Mouse (Mus musculus): Measurements from ENCODE around the gene Tmem183a. TPM values are rescaled to one million over a fixed set of nuclear protein-coding genes. Genes with fewer than 3 reads are reported as not detected.

Gene Tmem183a
- polyA plus RNA-seq, 1 experiment from 2014 or later = 78.0 TPM

- H3K9ac ChIP-seq (ENCODE audit: low read depth, low read length) = no peak overlapping the region
- no peak overlapping the region for H3K4me3 ChIP-seq (ENCODE audit: low read depth, low read length)
- no peaks in the 10 kb centered on the region for H3K27me3 ChIP-seq (replicated peaks; ENCODE audit: control insufficient read depth, insufficient read depth, low read length)
- DNase-seq (ENCODE audit: low spot score) (peak; percentile 81), ATAC-seq (ENCODE audit: low read depth) (peak; percentile 82)
- H3K36me3 ChIP-seq (ENCODE audit: control insufficient read depth, insufficient read depth, low read length) = peaks cover 11% of the 10 kb centered on the region; the same call in 1 of the 2 replicates
- no peaks in the 10 kb centered on the region for H3K9me3 ChIP-seq (ENCODE audit: control insufficient read depth, low read length)
- H3K4me2 ChIP-seq (ENCODE audit: low read depth, low read length) = no peak overlapping the region
- WGBS = 36% methylated on average over 10 of the region's 14 CpGs
- no peaks in the 10 kb centered on the region for H3K4me1 ChIP-seq (ENCODE audit: control insufficient read depth, insufficient read depth, low read length)
- no peak overlapping the region for H3K27ac ChIP-seq (replicated peaks; ENCODE audit: low read depth, low read length)
These were observed 41.0 kb downstream of the Tmem183a start for GRCm38 (mm10) chr1:134320691-134321301.

GRCm38 (mm10) chr1:134318261-134318660, 43.5 kb downstream of the Tmem183a start:
- Histone ChIP-seq H3K36me3 (ENCODE audit: control insufficient read depth, insufficient read depth, low read length) (peaks cover 11% of the 10 kb centered on the region; the same call in 1 of the 2 replicates), H3K27me3 (replicated peaks; ENCODE audit: control insufficient read depth, insufficient read depth, low read length) (no peaks in the 10 kb centered on the region), H3K4me2 (ENCODE audit: low read depth, low read length) (no peak overlapping the region), H3K9me3 (ENCODE audit: control insufficient read depth, low read length) (no peaks in the 10 kb centered on the region), H3K4me1 (ENCODE audit: control insufficient read depth, insufficient read depth, low read length) (no peaks in the 10 kb centered on the region), H3K4me3 (ENCODE audit: low read depth, low read length) (no peak overlapping the region), H3K9ac (ENCODE audit: low read depth, low read length) (no peak overlapping the region), H3K27ac (replicated peaks; ENCODE audit: low read depth, low read length) (no peak overlapping the region)
- DNase-seq (ENCODE audit: low spot score) (no peak), ATAC-seq (ENCODE audit: low read depth) (no peak)
- WGBS = 79% methylated on average over 5 of the region's 5 CpGs

GRCm38 (mm10) chr1:134316361-134316760, 45.4 kb downstream of the Tmem183a start:
- Histone ChIP-seq H3K27ac (replicated peaks; ENCODE audit: low read depth, low read length) (no peak overlapping the region), H3K9me3 (ENCODE audit: control insufficient read depth, low read length) (no peaks in the 10 kb centered on the region), H3K36me3 (ENCODE audit: control insufficient read depth, insufficient read depth, low read length) (peaks cover 15% of the 10 kb centered on the region; the same call in 1 of the 2 replicates), H3K4me1 (ENCODE audit: control insufficient read depth, insufficient read depth, low read length) (no peaks in the 10 kb centered on the region), H3K4me3 (ENCODE audit: low read depth, low read length) (no peak overlapping the region), H3K27me3 (replicated peaks; ENCODE audit: control insufficient read depth, insufficient read depth, low read length) (no peaks in the 10 kb centered on the region), H3K9ac (ENCODE audit: low read depth, low read length) (no peak overlapping the region), H3K4me2 (ENCODE audit: low read depth, low read length) (no peak overlapping the region)
- ATAC-seq (ENCODE audit: low read depth) = no peak
- no peak for DNase-seq (ENCODE audit: low spot score)
- WGBS = 83% methylated on average over 9 of the region's 9 CpGs

DNA sequence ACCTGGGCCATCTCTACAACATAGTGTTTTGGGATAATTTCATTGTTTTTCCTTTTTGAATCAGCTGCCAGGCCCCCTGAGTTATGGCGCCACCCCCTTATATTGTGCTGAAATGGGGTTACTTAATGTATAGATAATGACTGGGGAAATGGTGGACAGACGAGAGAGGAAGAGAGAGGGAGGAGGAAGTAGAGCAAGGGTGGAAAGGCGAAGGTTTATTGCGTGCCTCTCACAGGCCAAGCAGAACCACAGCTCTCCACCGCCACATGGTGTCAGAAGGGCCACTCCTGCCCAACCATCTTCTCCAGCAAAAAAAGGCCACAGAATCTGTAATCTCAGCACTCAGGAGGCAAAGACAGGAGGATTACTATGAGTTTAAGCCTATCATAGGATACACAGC, 46.6 kb downstream of the Tmem183a start:
- no peak overlapping the region for H3K4me3 ChIP-seq (ENCODE audit: low read depth, low read length)
- no peaks in the 10 kb centered on the region for H3K9me3 ChIP-seq (ENCODE audit: control insufficient read depth, low read length)
- no peaks in the 10 kb centered on the region for H3K4me1 ChIP-seq (ENCODE audit: control insufficient read depth, insufficient read depth, low read length)
- no peaks in the 10 kb centered on the region for H3K27me3 ChIP-seq (replicated peaks; ENCODE audit: control insufficient read depth, insufficient read depth, low read length)
- DNase-seq (ENCODE audit: low spot score) (no peak), ATAC-seq (ENCODE audit: low read depth) (no peak)
- H3K4me2 ChIP-seq (ENCODE audit: low read depth, low read length) = no peak overlapping the region
- WGBS = 80% methylated on average over 5 of the region's 5 CpGs
- no peak overlapping the region for H3K9ac ChIP-seq (ENCODE audit: low read depth, low read length)
- H3K36me3 ChIP-seq (ENCODE audit: control insufficient read depth, insufficient read depth, low read length) = peaks cover 15% of the 10 kb centered on the region; the same call in 1 of the 2 replicates
- no peak overlapping the region for H3K27ac ChIP-seq (replicated peaks; ENCODE audit: low read depth, low read length)

DNA sequence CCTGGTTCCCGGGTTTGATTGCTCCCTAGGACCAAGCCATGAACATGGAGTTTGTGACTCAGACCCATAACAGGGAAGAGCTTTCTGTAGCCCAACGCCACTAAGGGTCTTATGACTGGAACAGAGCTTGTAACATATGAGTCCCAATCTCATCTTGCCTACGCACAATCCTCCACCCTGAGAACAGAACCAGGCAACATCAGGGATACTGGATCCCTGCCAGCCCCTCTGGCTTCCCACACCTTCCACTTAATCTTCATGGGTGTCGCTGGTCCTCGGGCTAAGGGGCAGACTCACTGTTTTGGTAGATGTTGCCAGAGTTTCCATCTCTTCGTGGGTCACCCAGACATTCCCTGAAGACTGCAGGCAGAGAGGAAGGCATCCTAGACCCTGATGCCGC, 50.0 kb downstream of the Tmem183a start:
- Histone ChIP-seq H3K9ac (ENCODE audit: low read depth, low read length) (no peak overlapping the region), H3K9me3 (ENCODE audit: control insufficient read depth, low read length) (no peaks in the 10 kb centered on the region), H3K4me2 (ENCODE audit: low read depth, low read length) (no peak overlapping the region), H3K4me3 (ENCODE audit: low read depth, low read length) (no peak overlapping the region), H3K27me3 (replicated peaks; ENCODE audit: control insufficient read depth, insufficient read depth, low read length) (no peaks in the 10 kb centered on the region), H3K27ac (replicated peaks; ENCODE audit: low read depth, low read length) (no peak overlapping the region), H3K4me1 (ENCODE audit: control insufficient read depth, insufficient read depth, low read length) (no peaks in the 10 kb centered on the region), H3K36me3 (ENCODE audit: control insufficient read depth, insufficient read depth, low read length) (peaks cover 14% of the 10 kb centered on the region; the same call in 1 of the 2 replicates)
- WGBS = 87% methylated on average over 7 of the region's 7 CpGs
- DNase-seq (ENCODE audit: low spot score) (no peak), ATAC-seq (ENCODE audit: low read depth) (no peak)

DNA sequence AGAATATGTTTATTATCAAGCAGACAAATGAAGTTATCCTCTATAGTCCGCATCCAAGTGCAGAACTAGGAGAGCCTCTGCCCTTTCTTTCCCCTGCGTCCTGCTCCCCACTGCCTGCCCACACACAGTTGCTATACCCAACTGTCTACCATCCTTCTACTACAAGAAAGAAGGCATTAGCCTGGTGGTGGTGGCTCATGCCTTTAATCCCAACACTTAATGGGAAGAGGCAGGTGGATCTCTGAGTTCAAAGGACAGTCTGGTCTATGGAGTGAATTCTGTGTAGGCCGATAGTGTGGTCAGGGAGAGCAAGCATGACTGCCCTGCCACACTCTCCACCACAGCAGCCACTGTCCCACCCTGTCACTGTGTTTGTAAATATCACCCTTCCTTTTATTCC, 51.0 kb downstream of the Tmem183a start:
- no peak overlapping the region for H3K9ac ChIP-seq (ENCODE audit: low read depth, low read length)
- H3K27me3 ChIP-seq (replicated peaks; ENCODE audit: control insufficient read depth, insufficient read depth, low read length) = no peaks in the 10 kb centered on the region
- H3K4me3 ChIP-seq (ENCODE audit: low read depth, low read length) = no peak overlapping the region
- no peak overlapping the region for H3K27ac ChIP-seq (replicated peaks; ENCODE audit: low read depth, low read length)
- DNase-seq (ENCODE audit: low spot score) (no peak), ATAC-seq (ENCODE audit: low read depth) (no peak)
- no peak overlapping the region for H3K4me2 ChIP-seq (ENCODE audit: low read depth, low read length)
- WGBS = 90% methylated on average over 3 of the region's 3 CpGs
- H3K36me3 ChIP-seq (ENCODE audit: control insufficient read depth, insufficient read depth, low read length) = peaks cover 8% of the 10 kb centered on the region; the same call in 1 of the 2 replicates
- H3K4me1 ChIP-seq (ENCODE audit: control insufficient read depth, insufficient read depth, low read length) = no peaks in the 10 kb centered on the region
- H3K9me3 ChIP-seq (ENCODE audit: control insufficient read depth, low read length) = no peaks in the 10 kb centered on the region

- Histone ChIP-seq H3K9ac (ENCODE audit: low read depth, low read length) (no peak overlapping the region), H3K36me3 (ENCODE audit: control insufficient read depth, insufficient read depth, low read length) (peaks cover 8% of the 10 kb centered on the region; the same call in 1 of the 2 replicates), H3K4me2 (ENCODE audit: low read depth, low read length) (no peak overlapping the region), H3K27ac (replicated peaks; ENCODE audit: low read depth, low read length) (no peak overlapping the region), H3K27me3 (replicated peaks; ENCODE audit: control insufficient read depth, insufficient read depth, low read length) (no peaks in the 10 kb centered on the region), H3K9me3 (ENCODE audit: control insufficient read depth, low read length) (no peaks in the 10 kb centered on the region), H3K4me3 (ENCODE audit: low read depth, low read length) (no peak overlapping the region), H3K4me1 (ENCODE audit: control insufficient read depth, insufficient read depth, low read length) (no peaks in the 10 kb centered on the region)
- 83% methylated on average over 2 of the region's 2 CpGs for WGBS
- DNase-seq (ENCODE audit: low spot score) (no peak), ATAC-seq (ENCODE audit: low read depth) (no peak)
These were observed 51.5 kb downstream of the Tmem183a start for GRCm38 (mm10) chr1:134310291-134310690.

DNA sequence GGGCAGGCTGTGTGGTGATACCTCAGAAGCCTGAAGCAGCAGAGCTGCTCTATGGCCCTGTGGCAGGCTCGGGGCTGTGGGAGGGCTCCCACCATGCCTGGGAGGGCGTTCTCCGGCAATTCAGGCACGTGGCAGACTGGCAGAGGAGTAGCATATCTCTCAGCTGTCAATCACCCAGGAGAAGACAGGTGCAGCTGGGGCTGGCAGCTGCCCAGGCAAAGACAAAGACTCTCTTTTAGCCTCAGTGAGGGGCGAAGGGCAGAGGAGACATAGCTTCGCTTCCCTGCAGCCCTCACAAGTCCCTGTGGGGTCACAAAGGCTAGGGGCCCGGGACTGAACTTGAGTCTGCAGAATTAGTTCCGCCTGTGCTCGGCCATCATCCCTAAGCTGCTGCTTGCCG, 54.4 kb downstream of the Tmem183a start:
- DNase-seq (ENCODE audit: low spot score) (peak; percentile 81), ATAC-seq (ENCODE audit: low read depth) (peak; percentile 74; the same call in 1 of the 2 replicates)
- H3K4me1 ChIP-seq (ENCODE audit: control insufficient read depth, insufficient read depth, low read length) = peaks cover 13% of the 10 kb centered on the region
- 51% methylated on average over 8 of the region's 10 CpGs for WGBS
- no peak overlapping the region for H3K9ac ChIP-seq (ENCODE audit: low read depth, low read length)
- H3K4me3 ChIP-seq (ENCODE audit: low read depth, low read length) = no peak overlapping the region
- H3K27ac ChIP-seq (replicated peaks; ENCODE audit: low read depth, low read length) = no peak overlapping the region
- no peaks in the 10 kb centered on the region for H3K27me3 ChIP-seq (replicated peaks; ENCODE audit: control insufficient read depth, insufficient read depth, low read length)
- 0 out of 2 replicates have a peak, but pooled peaks cover 5% of the 10 kb centered on the region for H3K9me3 ChIP-seq (ENCODE audit: control insufficient read depth, low read length)
- H3K4me2 ChIP-seq (ENCODE audit: low read depth, low read length) = no peak overlapping the region
- peaks cover 8% of the 10 kb centered on the region; the same call in 1 of the 2 replicates for H3K36me3 ChIP-seq (ENCODE audit: control insufficient read depth, insufficient read depth, low read length)

DNA sequence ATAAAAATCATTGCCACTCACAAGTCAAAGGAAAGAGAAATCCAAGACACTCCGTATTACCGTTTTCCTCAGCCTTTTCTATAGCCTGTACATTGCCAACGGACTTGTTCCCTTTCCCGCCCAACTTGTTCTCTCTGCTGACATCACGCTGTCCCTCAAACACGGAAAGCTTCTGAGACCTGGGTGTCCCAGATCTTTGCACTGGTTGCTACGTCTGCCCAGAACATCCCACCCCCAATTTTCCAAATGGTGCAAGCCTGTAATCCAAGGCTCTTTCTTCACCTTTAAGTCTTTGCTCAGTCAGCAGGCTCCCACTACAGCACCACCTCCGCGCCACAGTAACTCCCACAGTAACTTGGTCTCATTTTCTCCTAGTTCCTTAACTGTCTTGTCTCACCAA, 56.8 kb downstream of the Tmem183a start:
- Histone ChIP-seq H3K27me3 (replicated peaks; ENCODE audit: control insufficient read depth, insufficient read depth, low read length) (peaks cover 9% of the 10 kb centered on the region; the same call in 1 of the 2 replicates), H3K4me1 (ENCODE audit: control insufficient read depth, insufficient read depth, low read length) (peaks cover 16% of the 10 kb centered on the region), H3K36me3 (ENCODE audit: control insufficient read depth, insufficient read depth, low read length) (peaks cover 4% of the 10 kb centered on the region; the same call in 1 of the 2 replicates), H3K4me2 (ENCODE audit: low read depth, low read length) (no peak overlapping the region), H3K9me3 (ENCODE audit: control insufficient read depth, low read length) (0 out of 2 replicates have a peak, but pooled peaks cover 5% of the 10 kb centered on the region), H3K27ac (replicated peaks; ENCODE audit: low read depth, low read length) (no peak overlapping the region), H3K9ac (ENCODE audit: low read depth, low read length) (no peak overlapping the region), H3K4me3 (ENCODE audit: low read depth, low read length) (no peak overlapping the region)
- DNase-seq (ENCODE audit: low spot score) (no peak), ATAC-seq (ENCODE audit: low read depth) (no peak)
- WGBS = 89% methylated on average over 9 of the region's 9 CpGs
